Mouse (Mus musculus) forebrain, embryonic 13.5 days (tissue): ENCODE measurements around the gene Mtor. TPM values are rescaled to one million over a fixed set of nuclear protein-coding genes. Genes with fewer than 3 reads are reported as not detected.

ENCODE experiments used
- ATAC-seq: fragments of 200-750 bp; cut with Nextera tagmentation; 2 replicates; pipeline ENCODE4 v1.8.0; 2017
- H3K27ac ChIP-seq: fragments of 300-500 bp; sonication (generic); 2 replicates; pipeline ENCODE4 v1.5.1; 2015; ENCODE audit warnings: inconsistent platforms, mild to moderate bottlenecking, moderate library complexity
- H3K27me3 ChIP-seq: fragments of 300-500 bp; sonication (generic); 2 replicates; pipeline ENCODE4 v1.6.1; 2015; ENCODE audit warnings: mild to moderate bottlenecking, inconsistent platforms
- H3K36me3 ChIP-seq: fragments of 300-500 bp; sonication (generic); 2 replicates; pipeline ENCODE4 v1.6.1; 2015; ENCODE audit warnings: mild to moderate bottlenecking, inconsistent platforms; ENCODE audit not compliant: poor library complexity, severe bottlenecking
- H3K4me1 ChIP-seq: fragments of 300-500 bp; sonication (generic); 2 replicates; pipeline ENCODE4 v1.6.1; 2015; ENCODE audit warnings: inconsistent platforms
- H3K4me2 ChIP-seq: fragments of 300-500 bp; sonication (generic); 2 replicates; pipeline ENCODE4 v1.6.1; 2015; ENCODE audit warnings: inconsistent platforms, mild to moderate bottlenecking, moderate library complexity
- H3K4me3 ChIP-seq: fragments of 300-500 bp; sonication (generic); 2 replicates; pipeline ENCODE4 v1.5.1; 2015; ENCODE audit warnings: mild to moderate bottlenecking, inconsistent platforms
- H3K9ac ChIP-seq: fragments of 300-500 bp; sonication (generic); 2 replicates; pipeline ENCODE4 v1.6.1; 2015; ENCODE audit warnings: mild to moderate bottlenecking, inconsistent platforms
- H3K9me3 ChIP-seq: fragments of 300-500 bp; sonication (generic); replicated peaks from 2 replicates; pipeline ENCODE4 v1.6.1; 2016; ENCODE audit warnings: inconsistent platforms
- WGBS: fragments of 180-500 bp; shearing (Covaris S2); methylation state at CpG from one replicate; pipeline ENCODE4 v1.1.7; 2015; 5-methylcytosine and 5-hydroxymethylcytosine counted together
- polyA plus RNA-seq: library from polyadenylated mRNA; unstranded; fragments of >200 nt; fragmentation: Nextera tagmentation; extraction: Ambion mirVana; gene quantifications from 2 replicates; pipeline ENCODE4 v1.2.1, GENCODE M21; 2015

Gene Mtor
- polyA plus RNA-seq, 1 experiment from 2014 or later, result 21.9 TPM

- Histone ChIP-seq H3K36me3 (peaks cover 99% of the 10 kb centered on the region), H3K4me3 (no peak overlapping the region), H3K9ac (no peak overlapping the region), H3K4me1 (no peaks in the 10 kb centered on the region), H3K4me2 (no peak overlapping the region), H3K27ac (no peak overlapping the region), H3K27me3 (no peaks in the 10 kb centered on the region), H3K9me3 (no peaks in the 10 kb centered on the region)
- WGBS, result 93% methylated on average over 10 of the region's 10 CpGs
- ATAC-seq, result no peak
Observed at GRCm38 (mm10) chr4:148468396-148468795, 20.0 kb downstream of the Mtor start.

- H3K9ac ChIP-seq, result no peak overlapping the region
Observed at GRCm38 (mm10) chr4:148469487-148470252, 21.3 kb downstream of the Mtor start.

GRCm38 (mm10) chr4:148471363-148471806, 23.0 kb downstream of the Mtor start:
- H3K4me2 ChIP-seq, result no peak overlapping the region
- no peaks in the 10 kb centered on the region for H3K4me1 ChIP-seq
- ATAC-seq, result no peak
- WGBS, result 80% methylated on average over 10 of the region's 10 CpGs
- no peak overlapping the region for H3K4me3 ChIP-seq
- peaks cover 97% of the 10 kb centered on the region for H3K36me3 ChIP-seq
- H3K27me3 ChIP-seq, result no peaks in the 10 kb centered on the region
- no peak overlapping the region for H3K27ac ChIP-seq
- no peak overlapping the region for H3K9ac ChIP-seq
- no peaks in the 10 kb centered on the region for H3K9me3 ChIP-seq

More at GRCm38 (mm10) chr4:148469487-148470252, 21.3 kb downstream of the Mtor start:
- ATAC-seq, result no peak
- H3K9me3 ChIP-seq, result no peaks in the 10 kb centered on the region
- H3K36me3 ChIP-seq, result peaks cover 97% of the 10 kb centered on the region
- no peak overlapping the region for H3K27ac ChIP-seq
- no peaks in the 10 kb centered on the region for H3K27me3 ChIP-seq
- 90% methylated on average over 11 of the region's 11 CpGs for WGBS
- H3K4me1 ChIP-seq, result no peaks in the 10 kb centered on the region
- H3K4me2 ChIP-seq, result no peak overlapping the region
- H3K4me3 ChIP-seq, result no peak overlapping the region

GRCm38 (mm10) chr4:148472436-148473174, 24.2 kb downstream of the Mtor start:
- H3K27ac ChIP-seq, result no peak overlapping the region
- WGBS, result 90% methylated on average over 8 of the region's 8 CpGs
- no peaks in the 10 kb centered on the region for H3K27me3 ChIP-seq
- H3K4me1 ChIP-seq, result no peaks in the 10 kb centered on the region
- H3K9me3 ChIP-seq, result no peaks in the 10 kb centered on the region
- no peak overlapping the region for H3K4me2 ChIP-seq
- no peak for ATAC-seq
- H3K9ac ChIP-seq, result no peak overlapping the region
- H3K36me3 ChIP-seq, result peaks cover 98% of the 10 kb centered on the region
- no peak overlapping the region for H3K4me3 ChIP-seq

GRCm38 (mm10) chr4:148473496-148473895, 25.1 kb downstream of the Mtor start:
- Histone ChIP-seq H3K9ac (no peak overlapping the region), H3K4me2 (no peak overlapping the region), H3K4me3 (no peak overlapping the region), H3K4me1 (no peaks in the 10 kb centered on the region), H3K36me3 (peaks cover 96% of the 10 kb centered on the region), H3K27me3 (no peaks in the 10 kb centered on the region), H3K27ac (no peak overlapping the region), H3K9me3 (no peaks in the 10 kb centered on the region)
- WGBS, result 75% methylated on average over 5 of the region's 5 CpGs
- no peak for ATAC-seq

GRCm38 (mm10) chr4:148480245-148480644, 31.8 kb downstream of the Mtor start:
- 94% methylated on average over 2 of the region's 2 CpGs for WGBS
- H3K9me3 ChIP-seq, result no peaks in the 10 kb centered on the region
- H3K4me2 ChIP-seq, result no peak overlapping the region
- H3K27ac ChIP-seq, result no peak overlapping the region
- H3K4me1 ChIP-seq, result no peaks in the 10 kb centered on the region
- peaks cover 98% of the 10 kb centered on the region for H3K36me3 ChIP-seq
- H3K9ac ChIP-seq, result no peak overlapping the region
- H3K27me3 ChIP-seq, result no peaks in the 10 kb centered on the region
- no peak for ATAC-seq
- H3K4me3 ChIP-seq, result no peak overlapping the region

- no peak overlapping the region for H3K4me3 ChIP-seq
- H3K9me3 ChIP-seq, result no peaks in the 10 kb centered on the region
- no peak overlapping the region for H3K27ac ChIP-seq
- 93% methylated on average over 2 of the region's 2 CpGs for WGBS
- H3K4me2 ChIP-seq, result no peak overlapping the region
- no peaks in the 10 kb centered on the region for H3K4me1 ChIP-seq
- H3K36me3 ChIP-seq, result peaks cover 98% of the 10 kb centered on the region
- H3K9ac ChIP-seq, result no peak overlapping the region
- H3K27me3 ChIP-seq, result no peaks in the 10 kb centered on the region
- no peak for ATAC-seq
Observed at GRCm38 (mm10) chr4:148481557-148482168, 33.3 kb downstream of the Mtor start.

GRCm38 (mm10) chr4:148484511-148484910, 36.1 kb downstream of the Mtor start:
- Histone ChIP-seq H3K27me3 (no peaks in the 10 kb centered on the region), H3K9me3 (no peaks in the 10 kb centered on the region), H3K4me1 (no peaks in the 10 kb centered on the region), H3K36me3 (peaks cover 98% of the 10 kb centered on the region), H3K4me3 (no peak overlapping the region), H3K4me2 (no peak overlapping the region), H3K27ac (no peak overlapping the region), H3K9ac (no peak overlapping the region)
- ATAC-seq, result no peak
- WGBS, result 96% methylated on average over 12 of the region's 12 CpGs

GRCm38 (mm10) chr4:148487841-148488240, 39.4 kb downstream of the Mtor start:
- Histone ChIP-seq H3K4me3 (no peak overlapping the region), H3K27ac (no peak overlapping the region), H3K36me3 (peaks cover 98% of the 10 kb centered on the region), H3K27me3 (no peaks in the 10 kb centered on the region), H3K4me2 (no peak overlapping the region), H3K9ac (no peak overlapping the region), H3K4me1 (no peaks in the 10 kb centered on the region; the same call in 1 of the 2 replicates), H3K9me3 (no peaks in the 10 kb centered on the region)
- 70% methylated on average over 2 of the region's 2 CpGs for WGBS
- ATAC-seq, result no peak

- 71% methylated on average over 6 of the region's 6 CpGs for WGBS
- no peak overlapping the region for H3K4me2 ChIP-seq
- H3K4me1 ChIP-seq, result peaks cover 2% of the 10 kb centered on the region
- no peaks in the 10 kb centered on the region for H3K27me3 ChIP-seq
- H3K4me3 ChIP-seq, result no peak overlapping the region
- peaks cover 90% of the 10 kb centered on the region for H3K36me3 ChIP-seq
- no peak overlapping the region for H3K9ac ChIP-seq
- ATAC-seq, result no peak; the same call in 1 of the 2 replicates
- H3K27ac ChIP-seq, result no peak overlapping the region
- no peaks in the 10 kb centered on the region for H3K9me3 ChIP-seq
Observed at GRCm38 (mm10) chr4:148490502-148490901, 42.1 kb downstream of the Mtor start.

- ATAC-seq, result peak; percentile 39; the same call in 1 of the 2 replicates
Observed at GRCm38 (mm10) chr4:148491448-148491847, 43.0 kb downstream of the Mtor start.

GRCm38 (mm10) chr4:148495160-148495559, 46.7 kb downstream of the Mtor start:
- WGBS, result 93% methylated on average over 6 of the region's 6 CpGs
- ATAC-seq, result no peak
- H3K4me2 ChIP-seq, result no peak overlapping the region
- no peak overlapping the region for H3K9ac ChIP-seq
- H3K27me3 ChIP-seq, result no peaks in the 10 kb centered on the region
- H3K9me3 ChIP-seq, result no peaks in the 10 kb centered on the region
- peaks cover 85% of the 10 kb centered on the region for H3K36me3 ChIP-seq
- no peak overlapping the region for H3K4me3 ChIP-seq
- peaks cover 12% of the 10 kb centered on the region for H3K4me1 ChIP-seq
- peak overlapping the region; percentile 63; the same call in 1 of the 2 replicates for H3K27ac ChIP-seq

More at GRCm38 (mm10) chr4:148491448-148491847, 43.0 kb downstream of the Mtor start:
- Histone ChIP-seq H3K27me3 (no peaks in the 10 kb centered on the region), H3K9ac (no peak overlapping the region), H3K4me2 (no peak overlapping the region), H3K4me3 (no peak overlapping the region), H3K36me3 (peaks cover 89% of the 10 kb centered on the region), H3K9me3 (no peaks in the 10 kb centered on the region), H3K4me1 (peaks cover 10% of the 10 kb centered on the region), H3K27ac (no peak overlapping the region)
- 86% methylated on average over 7 of the region's 7 CpGs for WGBS
